Mouse (Mus musculus) liver, adult 2 months (tissue): Measurements from ENCODE around the gene Lmx1b.

Source experiments
- CTCF ChIP-seq: fragments of 200-500 bp; IDR thresholded peaks from 2 replicates; pipeline ENCODE4 v1.5.1; 2011; ENCODE audit warnings: low read depth, low read length, control low read depth
- POLR2A ChIP-seq: fragments of 200-500 bp; IDR thresholded peaks from 2 replicates; pipeline ENCODE4 v1.6.1; 2011; ENCODE audit warnings: low read length, control low read depth; ENCODE audit not compliant: insufficient read depth; ENCODE audit errors: extremely low read depth

DNA sequence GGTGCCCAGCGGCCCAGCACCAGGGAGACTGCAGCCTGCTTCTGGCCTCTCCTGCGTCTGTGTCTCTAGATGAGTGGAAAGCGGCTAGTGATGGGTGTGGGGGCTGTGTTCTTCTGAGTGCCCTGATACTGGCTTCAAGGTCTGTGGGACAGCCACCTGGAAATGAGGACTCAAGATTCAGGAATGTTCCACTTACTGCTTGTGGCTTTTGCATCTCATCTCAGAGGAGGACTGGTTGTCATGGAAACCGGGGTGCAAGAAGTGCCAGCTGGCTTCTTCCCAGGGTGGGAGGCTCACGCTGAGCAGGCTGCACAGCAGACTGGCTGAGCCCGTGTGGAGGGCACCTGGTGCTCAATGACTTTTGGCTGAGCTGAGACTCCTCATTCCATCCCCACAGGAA is 93.4 kb downstream of the Lmx1b start:
- TF ChIP-seq CTCF, result no peak
- no peak for TF ChIP-seq POLR2A
